Mouse (Mus musculus): ENCODE data around the gene Uevld. TPM values are rescaled to one million over a fixed set of nuclear protein-coding genes. Genes with fewer than 3 reads are reported as not detected.

Gene Uevld
- 3.5 and 3.6 TPM in 2 replicates for polyA plus RNA-seq (2021; fragmentation: Nextera tagmentation)
- long read RNA-seq, experiment 1, full-length matches to known transcripts: 4 of 7 reads
- long read RNA-seq, experiment 1, partial matches to known transcripts: 1 of 7 reads
- long read RNA-seq, experiment 1, other reads (novel, unspliced or antisense): 2 of 7 reads
- long read RNA-seq, experiment 2, full-length matches to known transcripts: 32 of 38 reads
- long read RNA-seq, experiment 2, partial matches to known transcripts: 2 of 38 reads
- long read RNA-seq, experiment 2, other reads (novel, unspliced or antisense): 4 of 38 reads

GRCm38 (mm10) chr7:46957831-46958691 lies at the start of gene Uevld:
TSS of gene Uevld (minus strand) at chr7:46958527.

GRCm38 (mm10) chr7:46983280-46983679 lies 25.0 kb upstream of the Uevld start, which contains the start of gene Gm9999:
TSS of gene Gm9999 (plus strand) at chr7:46983580.

GRCm38 (mm10) chr7:46919551-46920176 lies 38.7 kb downstream of the Uevld start, which contains the start of gene Tsg101:
TSS of gene Tsg101 (minus strand) at chr7:46919969.

Other genes starting within 250 kb of the Uevld start
- 9.9 and 11.1 TPM in 2 replicates for gene Saal1, start 247.8 kb downstream of the Uevld start, polyA plus RNA-seq (2021; fragmentation: Nextera tagmentation)
- gene Saa3, start 242.8 kb downstream of the Uevld start, polyA plus RNA-seq (2021; fragmentation: Nextera tagmentation): not detected in 2 replicates
- gene Saa4, start 225.9 kb downstream of the Uevld start, polyA plus RNA-seq (2021; fragmentation: Nextera tagmentation): not detected in 2 replicates
- gene Saa1, start 215.5 kb downstream of the Uevld start, polyA plus RNA-seq (2021; fragmentation: Nextera tagmentation): 0.19 and 0.28 TPM in 2 replicates
- gene Saa2, start 206.7 kb downstream of the Uevld start, polyA plus RNA-seq (2021; fragmentation: Nextera tagmentation): 0.53 TPM in 1 of 2 replicates, not detected in the other
- gene Hps5, start 162.5 kb downstream of the Uevld start, polyA plus RNA-seq (2021; fragmentation: Nextera tagmentation): 3.3 and 4.4 TPM in 2 replicates
- gene Gtf2h1, start 162.4 kb downstream of the Uevld start, polyA plus RNA-seq (2021; fragmentation: Nextera tagmentation): 14.6 and 17.1 TPM in 2 replicates
- gene Ldha, start 117.1 kb downstream of the Uevld start, polyA plus RNA-seq (2021; fragmentation: Nextera tagmentation): 957 and 989 TPM in 2 replicates
- gene Ldhc, start 97.3 kb downstream of the Uevld start, polyA plus RNA-seq (2021; fragmentation: Nextera tagmentation): not detected in 2 replicates
- 239 and 241 TPM in 2 replicates for gene Tsg101, start 38.6 kb downstream of the Uevld start, polyA plus RNA-seq (2021; fragmentation: Nextera tagmentation)
- gene Gm9999, start 25.1 kb upstream of the Uevld start, polyA plus RNA-seq (2021; fragmentation: Nextera tagmentation): not detected in 2 replicates
- gene Spty2d1, start 49.9 kb upstream of the Uevld start, polyA plus RNA-seq (2021; fragmentation: Nextera tagmentation): 3.9 and 5.5 TPM in 2 replicates
- gene Tmem86a, start 92.1 kb upstream of the Uevld start, polyA plus RNA-seq (2021; fragmentation: Nextera tagmentation): 23.7 and 27.1 TPM in 2 replicates
- gene Ptpn5, start 175.2 kb upstream of the Uevld start, polyA plus RNA-seq (2021; fragmentation: Nextera tagmentation): 48.5 and 61.6 TPM in 2 replicates
- gene Mrgpra6, start 246.4 kb upstream of the Uevld start, polyA plus RNA-seq (2021; fragmentation: Nextera tagmentation): not detected in 2 replicates

Measured in layer of hippocampus, adult 6 months (tissue).